Mouse (Mus musculus) forebrain, postnatal 0 days (tissue): Measurements from ENCODE around the gene Agr2. TPM values are rescaled to one million over a fixed set of nuclear protein-coding genes. Genes with fewer than 3 reads are reported as not detected.

Experiments used
- ATAC-seq: fragments of 200-750 bp; cut with Nextera tagmentation; 2 replicates; pipeline ENCODE4 v1.8.0; 2017; ENCODE audit warnings: mild to moderate bottlenecking, moderate library complexity
- DNase-seq: peaks from one replicate; pipeline ENCODE4 v3.0.0-alpha.2; 2015
- H3K27ac ChIP-seq: fragments of 300-500 bp; sonication (generic); 2 replicates; pipeline ENCODE4 v1.5.1; 2014; ENCODE audit warnings: low read depth, mild to moderate bottlenecking, antibody characterized with exemption, low read length, moderate library complexity, mixed read lengths
- H3K27me3 ChIP-seq: fragments of 300-500 bp; sonication (generic); 2 replicates; pipeline ENCODE4 v1.6.1; 2014; ENCODE audit warnings: mild to moderate bottlenecking, low read length, mixed read lengths; ENCODE audit not compliant: insufficient read depth
- H3K36me3 ChIP-seq: fragments of 300-500 bp; sonication (generic); 2 replicates; pipeline ENCODE4 v1.6.1; 2014; ENCODE audit warnings: mild to moderate bottlenecking, moderate library complexity; ENCODE audit not compliant: insufficient read depth
- H3K4me1 ChIP-seq: fragments of 300-500 bp; sonication (generic); 2 replicates; pipeline ENCODE4 v1.6.1; 2014; ENCODE audit warnings: antibody characterized with exemption; ENCODE audit not compliant: insufficient read depth
- H3K4me2 ChIP-seq: fragments of 300-500 bp; sonication (generic); 2 replicates; pipeline ENCODE4 v1.6.1; 2014; ENCODE audit warnings: low read depth, mild to moderate bottlenecking, moderate library complexity
- H3K4me3 ChIP-seq: fragments of 300-500 bp; sonication (generic); 2 replicates; pipeline ENCODE4 v1.5.1; 2014; ENCODE audit warnings: low read depth, low read length, mixed read lengths
- H3K9ac ChIP-seq: fragments of 300-500 bp; sonication (generic); 2 replicates; pipeline ENCODE4 v1.6.1; 2014; ENCODE audit warnings: mild to moderate bottlenecking
- H3K9me3 ChIP-seq: fragments of 300-500 bp; sonication (generic); 2 replicates; pipeline ENCODE4 v1.6.1; 2016; ENCODE audit warnings: low read length
- CTCF ChIP-seq: sonication (generic); IDR thresholded peaks from 2 replicates; pipeline ENCODE4 v1.5.1; 2016; ENCODE audit warnings: antibody characterized with exemption, control low read depth, low read depth
- WGBS: fragments of 180-500 bp; shearing (Covaris S2); extraction: QIAGEN DNeasy Blood & Tissue Kit; methylation state at CpG from one replicate; pipeline ENCODE4 v1.1.7; 2014; 5-methylcytosine and 5-hydroxymethylcytosine counted together
- polyA plus RNA-seq: library from polyadenylated mRNA; unstranded; fragments of >200 nt; fragmentation: Nextera tagmentation; extraction: Ambion mirVana; gene quantifications from 2 replicates; pipeline ENCODE4 v1.2.1, GENCODE M21; 2015
- total RNA-seq: library from RNA; depleted of rRNA; stranded (reverse); fragments of >200 nt; gene quantifications from 2 replicates; pipeline ENCODE4 v1.2.3, GENCODE M21; 2014

Gene Agr2
- total and polyA plus RNA-seq, 2 experiments from 2014 or later: 0.21 TPM; not detected in 1

- no peak for ATAC-seq
- no peak for TF ChIP-seq CTCF
- Histone ChIP-seq H3K36me3 (no peaks in the 10 kb centered on the region), H3K9ac (no peak overlapping the region), H3K27me3 (no peaks in the 10 kb centered on the region), H3K4me3 (no peak overlapping the region), H3K4me1 (no peaks in the 10 kb centered on the region; the same call in 1 of the 2 replicates), H3K4me2 (no peak overlapping the region), H3K9me3 (no peaks in the 10 kb centered on the region), H3K27ac (no peak overlapping the region)
- DNase-seq: no peak
- WGBS: 97% methylated on average over 7 of the region's 7 CpGs
Measured at GRCm38 (mm10) chr12:36036121-36036520, 43.4 kb downstream of the Agr2 start.

- H3K9me3 ChIP-seq: no peaks in the 10 kb centered on the region
- no peak for DNase-seq
- no peaks in the 10 kb centered on the region; the same call in 1 of the 2 replicates for H3K4me1 ChIP-seq
- no peak overlapping the region for H3K4me2 ChIP-seq
- no peaks in the 10 kb centered on the region for H3K36me3 ChIP-seq
- TF ChIP-seq CTCF: no peak
- H3K27me3 ChIP-seq: no peaks in the 10 kb centered on the region
- H3K27ac ChIP-seq: no peak overlapping the region
- WGBS: 93% methylated on average over 10 of the region's 10 CpGs
- no peak for ATAC-seq
- no peak overlapping the region for H3K4me3 ChIP-seq
- H3K9ac ChIP-seq: no peak overlapping the region
Measured at GRCm38 (mm10) chr12:36036776-36037175, 44.1 kb downstream of the Agr2 start.

GRCm38 (mm10) chr12:36039541-36040084 is 46.9 kb downstream of the Agr2 start:
- Histone ChIP-seq H3K4me3 (0 out of 2 replicates have a peak overlapping the region, but pooled peaks have one; percentile 97), H3K36me3 (no peaks in the 10 kb centered on the region), H3K27me3 (no peaks in the 10 kb centered on the region), H3K9me3 (no peaks in the 10 kb centered on the region), H3K4me1 (no peaks in the 10 kb centered on the region; the same call in 1 of the 2 replicates), H3K4me2 (peak overlapping the region; percentile 52), H3K27ac (no peak overlapping the region), H3K9ac (0 out of 2 replicates have a peak overlapping the region, but pooled peaks have one; percentile 7)
- WGBS: 62% methylated on average over 9 of the region's 9 CpGs
- no peak for ATAC-seq
- TF ChIP-seq CTCF: no peak
- DNase-seq: no peak

GRCm38 (mm10) chr12:36040571-36041280 is 48.0 kb downstream of the Agr2 start:
- H3K9me3 ChIP-seq: no peaks in the 10 kb centered on the region
- ATAC-seq: no peak
- 37% methylated on average over 10 of the region's 10 CpGs for WGBS
- no peaks in the 10 kb centered on the region for H3K27me3 ChIP-seq
- no peak overlapping the region for H3K27ac ChIP-seq
- H3K4me1 ChIP-seq: no peaks in the 10 kb centered on the region; the same call in 1 of the 2 replicates
- TF ChIP-seq CTCF: no peak
- peak overlapping the region; percentile 99 for H3K9ac ChIP-seq
- DNase-seq: peak; percentile 26
- peak overlapping the region; percentile 97 for H3K4me3 ChIP-seq
- peak overlapping the region; percentile 52 for H3K4me2 ChIP-seq
- H3K36me3 ChIP-seq: no peaks in the 10 kb centered on the region

GRCm38 (mm10) chr12:36041281-36041589 is 48.5 kb downstream of the Agr2 start:
- TF ChIP-seq CTCF: no peak
- H3K9ac ChIP-seq: peak overlapping the region; percentile 99
- ATAC-seq (no peak), DNase-seq (no peak)
- no peaks in the 10 kb centered on the region for H3K36me3 ChIP-seq
- no peaks in the 10 kb centered on the region for H3K27me3 ChIP-seq
- H3K4me3 ChIP-seq: peak overlapping the region; percentile 97
- H3K9me3 ChIP-seq: no peaks in the 10 kb centered on the region
- H3K27ac ChIP-seq: no peak overlapping the region
- H3K4me2 ChIP-seq: peak overlapping the region; percentile 52
- 22% methylated on average over 4 of the region's 4 CpGs for WGBS
- no peaks in the 10 kb centered on the region; the same call in 1 of the 2 replicates for H3K4me1 ChIP-seq

- no peaks in the 10 kb centered on the region for H3K9me3 ChIP-seq
- peak overlapping the region; percentile 97 for H3K4me3 ChIP-seq
- H3K4me2 ChIP-seq: peak overlapping the region; percentile 52
- H3K36me3 ChIP-seq: no peaks in the 10 kb centered on the region
- peak overlapping the region; percentile 99 for H3K9ac ChIP-seq
- H3K4me1 ChIP-seq: no peaks in the 10 kb centered on the region; the same call in 1 of the 2 replicates
- ATAC-seq (peak; percentile 75), DNase-seq (peak; percentile 80)
- under 1% methylated on average over 49 of the region's 50 CpGs for WGBS
- TF ChIP-seq CTCF: peak; percentile 58
- H3K27ac ChIP-seq: peak overlapping the region; percentile 94
- no peaks in the 10 kb centered on the region for H3K27me3 ChIP-seq
Measured at GRCm38 (mm10) chr12:36041703-36042347, 49.1 kb downstream of the Agr2 start.

- DNase-seq: peak; percentile 93
- Histone ChIP-seq H3K36me3 (no peaks in the 10 kb centered on the region), H3K9me3 (no peaks in the 10 kb centered on the region), H3K27ac (peak within 1 kb of the TSS; percentile 94), H3K4me3 (peak within 1 kb of the TSS; percentile 97), H3K9ac (peak within 1 kb of the TSS; percentile 99), H3K4me2 (peak within 1 kb of the TSS; percentile 52), H3K4me1 (no peaks in the 10 kb centered on the region; the same call in 1 of the 2 replicates), H3K27me3 (no peaks in the 10 kb centered on the region)
- 0 out of 2 replicates have a peak, but pooled peaks have one; percentile 12 for TF ChIP-seq CTCF
- ATAC-seq: peak; percentile 98
- 4% methylated on average over 35 of the region's 35 CpGs for WGBS
Measured at GRCm38 (mm10) chr12:36042348-36042778, 49.7 kb downstream of the Agr2 start, which contains the start of gene Tspan13. TSS of gene Tspan13 (minus strand) at chr12:36042500.
